Mouse (Mus musculus) heart, embryonic 10.5 days (tissue): Measurements from ENCODE around the gene Nxn. TPM values are rescaled to one million over a fixed set of nuclear protein-coding genes. Genes with fewer than 3 reads are reported as not detected.

ENCODE experiments used
- DNase-seq: peaks from one replicate; pipeline ENCODE4 v3.0.0-alpha.2; 2017; ENCODE audit warnings: low spot score
- H3K27ac ChIP-seq: fragments of 300-500 bp; sonication (generic); 2 replicates; pipeline ENCODE4 v1.5.1; 2016; ENCODE audit warnings: mild to moderate bottlenecking
- H3K27me3 ChIP-seq: fragments of 300-500 bp; sonication (generic); 2 replicates; pipeline ENCODE4 v1.6.1; 2016; ENCODE audit warnings: mild to moderate bottlenecking; ENCODE audit not compliant: poor library complexity, insufficient read depth, severe bottlenecking
- H3K36me3 ChIP-seq: fragments of 300-500 bp; sonication (generic); 2 replicates; pipeline ENCODE4 v1.6.1; 2016; ENCODE audit warnings: mild to moderate bottlenecking, moderate library complexity
- H3K4me1 ChIP-seq: fragments of 300-500 bp; sonication (generic); 2 replicates; pipeline ENCODE4 v1.6.1; 2016; ENCODE audit warnings: mild to moderate bottlenecking
- H3K4me3 ChIP-seq: fragments of 300-500 bp; sonication (generic); 2 replicates; pipeline ENCODE4 v1.5.1; 2016; ENCODE audit warnings: mild to moderate bottlenecking, moderate library complexity
- H3K9me3 ChIP-seq: fragments of 300-500 bp; sonication (generic); 2 replicates; pipeline ENCODE4 v1.6.1; 2016; ENCODE audit warnings: mild to moderate bottlenecking, moderate library complexity
- WGBS: fragments of 180-500 bp; shearing (Covaris S2); methylation state at CpG from one replicate; pipeline ENCODE4 v1.1.7; 2016; 5-methylcytosine and 5-hydroxymethylcytosine counted together
- polyA plus RNA-seq: library from polyadenylated mRNA; unstranded; fragments of >200 nt; fragmentation: Nextera tagmentation; extraction: Ambion mirVana; gene quantifications from 2 replicates; pipeline ENCODE4 v1.2.1, GENCODE M21; 2016

The Nxn gene
- polyA plus RNA-seq, 1 experiment from 2014 or later, result 34.5 TPM

DNA sequence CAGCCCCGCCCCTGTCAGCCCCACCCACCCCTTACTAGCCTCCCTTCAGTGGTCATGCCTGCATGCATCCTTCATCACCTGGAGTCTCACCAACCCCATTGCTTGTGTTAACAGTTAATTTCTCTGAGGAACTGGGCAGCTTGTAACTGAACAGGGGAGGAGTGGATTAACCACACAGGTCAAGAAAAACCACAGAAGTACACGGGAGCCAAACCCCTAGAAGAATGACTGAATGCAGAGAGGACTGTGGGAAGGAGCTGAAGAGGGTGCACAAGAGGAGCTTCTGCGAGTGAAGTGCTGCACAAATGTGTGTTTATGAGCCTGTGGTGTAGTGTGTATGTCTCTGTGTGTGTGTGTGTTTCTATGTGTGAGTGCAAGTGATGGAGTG is 47.3 kb downstream of the Nxn start:
- no peaks in the 10 kb centered on the region for H3K36me3 ChIP-seq
- no peak overlapping the region for H3K4me3 ChIP-seq
- H3K9me3 ChIP-seq, result no peaks in the 10 kb centered on the region
- H3K4me1 ChIP-seq, result peaks cover 55% of the 10 kb centered on the region
- no peak for DNase-seq
- H3K27me3 ChIP-seq, result no peaks in the 10 kb centered on the region
- 27% methylated on average over 3 of the region's 3 CpGs for WGBS
- H3K27ac ChIP-seq, result peak overlapping the region; percentile 38

DNA sequence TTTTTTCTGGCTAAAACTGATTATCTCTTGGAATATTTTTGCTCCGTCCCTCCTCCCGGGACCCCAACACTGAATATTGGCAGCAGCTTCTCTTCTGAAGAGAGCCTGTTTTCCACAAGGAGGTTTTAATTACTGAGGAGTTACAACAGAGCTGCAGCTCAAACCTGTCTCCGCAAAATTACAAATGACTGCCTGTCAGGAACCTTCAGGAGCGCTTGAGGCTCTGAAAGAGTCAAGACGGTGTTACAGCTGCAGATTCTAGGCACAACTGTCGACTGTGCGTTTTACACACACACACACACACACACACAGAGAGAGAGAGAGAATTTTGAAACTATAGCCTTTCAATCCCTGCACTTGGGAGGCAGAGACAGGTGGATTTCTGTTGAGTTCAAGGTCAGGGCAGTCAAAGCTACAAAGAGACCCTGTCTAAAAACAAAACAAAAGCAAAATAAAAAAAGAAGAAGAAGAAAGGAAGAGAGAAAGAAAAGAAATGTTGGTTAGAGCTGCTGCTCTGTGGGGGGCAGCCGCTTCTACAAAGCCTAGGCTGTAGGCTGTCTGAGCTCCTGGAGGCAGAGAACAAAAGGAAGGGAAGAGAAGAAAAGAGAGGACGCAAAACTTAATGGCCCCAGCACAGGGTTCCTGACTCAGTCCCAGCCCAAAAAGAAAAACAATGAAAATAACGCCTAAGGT is 47.9 kb downstream of the Nxn start:
- no peaks in the 10 kb centered on the region for H3K27me3 ChIP-seq
- H3K36me3 ChIP-seq, result peaks cover 5% of the 10 kb centered on the region; the same call in 1 of the 2 replicates
- 43% methylated on average over 10 of the region's 10 CpGs for WGBS
- peaks cover 54% of the 10 kb centered on the region for H3K4me1 ChIP-seq
- no peak overlapping the region for H3K4me3 ChIP-seq
- peak overlapping the region; percentile 38; the same call in 1 of the 2 replicates for H3K27ac ChIP-seq
- DNase-seq, result no peak
- H3K9me3 ChIP-seq, result no peaks in the 10 kb centered on the region

- Histone ChIP-seq H3K27ac (peak overlapping the region; percentile 56; the same call in 1 of the 2 replicates), H3K27me3 (no peaks in the 10 kb centered on the region), H3K36me3 (peaks cover 6% of the 10 kb centered on the region; the same call in 1 of the 2 replicates), H3K4me1 (peaks cover 43% of the 10 kb centered on the region), H3K9me3 (no peaks in the 10 kb centered on the region), H3K4me3 (no peak overlapping the region)
- 58% methylated on average over 5 of the region's 5 CpGs for WGBS
- DNase-seq, result no peak
Observed at GRCm38 (mm10) chr11:76349833-76350232, 49.1 kb downstream of the Nxn start.

DNA sequence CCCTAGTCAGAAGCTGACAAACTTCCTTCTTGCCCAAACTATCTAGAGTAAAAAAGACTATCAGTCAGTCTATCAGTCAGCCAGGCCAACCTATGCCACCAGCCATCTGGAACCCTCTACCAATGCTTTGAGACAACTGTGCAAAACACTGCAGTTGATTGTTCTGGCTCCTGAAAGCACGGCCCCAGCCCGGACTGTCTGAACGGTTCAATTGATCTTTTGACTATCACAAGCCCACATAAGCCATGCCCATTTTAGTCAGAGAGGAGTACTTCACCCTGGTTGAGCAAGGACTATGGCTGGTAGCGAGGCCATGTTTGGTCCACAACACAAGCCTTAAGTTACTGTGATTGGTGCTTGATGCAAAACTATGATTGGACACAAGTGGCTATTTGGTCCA is 51.4 kb downstream of the Nxn start:
- no peaks in the 10 kb centered on the region for H3K9me3 ChIP-seq
- no peak overlapping the region for H3K27ac ChIP-seq
- H3K4me3 ChIP-seq, result no peak overlapping the region
- peaks cover 6% of the 10 kb centered on the region; the same call in 1 of the 2 replicates for H3K36me3 ChIP-seq
- DNase-seq, result no peak
- H3K27me3 ChIP-seq, result no peaks in the 10 kb centered on the region
- 72% methylated on average over 4 of the region's 4 CpGs for WGBS
- H3K4me1 ChIP-seq, result peaks cover 50% of the 10 kb centered on the region

GRCm38 (mm10) chr11:76343031-76343430 is 55.9 kb downstream of the Nxn start:
- Histone ChIP-seq H3K27me3 (no peaks in the 10 kb centered on the region), H3K4me1 (peaks cover 23% of the 10 kb centered on the region), H3K27ac (peak overlapping the region; percentile 62), H3K9me3 (no peaks in the 10 kb centered on the region), H3K36me3 (peaks cover 6% of the 10 kb centered on the region; the same call in 1 of the 2 replicates), H3K4me3 (no peak overlapping the region)
- 52% methylated on average over 9 of the region's 9 CpGs for WGBS
- DNase-seq, result no peak

DNA sequence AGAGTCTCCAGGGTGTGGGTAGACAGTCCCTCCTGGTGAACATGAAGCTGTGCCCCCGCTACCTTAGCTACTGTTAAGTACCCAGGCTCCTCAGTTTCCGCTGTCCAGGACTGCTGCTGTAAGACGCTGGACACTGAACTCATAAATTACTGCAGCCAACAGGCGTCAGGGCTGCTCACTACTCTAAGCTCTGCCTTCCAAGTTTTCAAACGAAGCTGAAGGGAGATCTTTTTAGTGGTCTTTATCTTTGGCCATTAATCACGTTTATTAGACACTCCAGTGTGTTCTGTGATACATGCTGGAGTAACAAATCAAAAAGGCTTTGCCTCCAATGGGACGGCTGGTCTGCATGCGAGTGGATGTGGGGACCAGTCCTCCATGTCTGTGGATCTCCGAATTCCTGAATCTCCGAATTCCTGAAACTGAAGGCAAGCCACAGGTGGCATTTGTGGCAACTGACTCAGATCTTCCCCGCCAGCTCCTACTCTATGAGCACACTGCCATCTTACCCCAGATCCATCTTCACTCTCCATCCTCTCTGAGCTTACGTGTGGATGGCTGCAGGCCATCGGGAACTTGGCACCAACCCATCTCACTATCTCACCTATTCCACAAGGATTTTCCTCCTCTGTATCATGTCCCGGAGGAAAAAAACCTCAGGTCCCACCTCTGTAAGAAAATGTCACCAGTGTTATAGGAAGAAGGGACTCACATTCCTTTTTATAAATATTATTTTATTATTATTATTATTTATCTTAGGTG is 56.9 kb downstream of the Nxn start:
- Histone ChIP-seq H3K27ac (no peak overlapping the region), H3K4me1 (peaks cover 28% of the 10 kb centered on the region), H3K4me3 (no peak overlapping the region), H3K27me3 (no peaks in the 10 kb centered on the region), H3K9me3 (no peaks in the 10 kb centered on the region), H3K36me3 (peaks cover 6% of the 10 kb centered on the region; the same call in 1 of the 2 replicates)
- 77% methylated on average over 14 of the region's 14 CpGs for WGBS
- DNase-seq, result no peak

GRCm38 (mm10) chr11:76341163-76341562 is 57.8 kb downstream of the Nxn start:
- Histone ChIP-seq H3K4me3 (no peak overlapping the region), H3K4me1 (peaks cover 28% of the 10 kb centered on the region), H3K27ac (no peak overlapping the region), H3K9me3 (no peaks in the 10 kb centered on the region), H3K36me3 (peaks cover 1% of the 10 kb centered on the region; the same call in 1 of the 2 replicates), H3K27me3 (no peaks in the 10 kb centered on the region)
- 88% methylated on average over 14 of the region's 14 CpGs for WGBS
- no peak for DNase-seq

GRCm38 (mm10) chr11:76339830-76340229 is 59.1 kb downstream of the Nxn start:
- Histone ChIP-seq H3K9me3 (no peaks in the 10 kb centered on the region), H3K36me3 (no peaks in the 10 kb centered on the region), H3K4me1 (peaks cover 28% of the 10 kb centered on the region), H3K27me3 (no peaks in the 10 kb centered on the region), H3K4me3 (no peak overlapping the region), H3K27ac (no peak overlapping the region)
- WGBS, result 71% methylated on average over 5 of the region's 5 CpGs
- no peak for DNase-seq

DNA sequence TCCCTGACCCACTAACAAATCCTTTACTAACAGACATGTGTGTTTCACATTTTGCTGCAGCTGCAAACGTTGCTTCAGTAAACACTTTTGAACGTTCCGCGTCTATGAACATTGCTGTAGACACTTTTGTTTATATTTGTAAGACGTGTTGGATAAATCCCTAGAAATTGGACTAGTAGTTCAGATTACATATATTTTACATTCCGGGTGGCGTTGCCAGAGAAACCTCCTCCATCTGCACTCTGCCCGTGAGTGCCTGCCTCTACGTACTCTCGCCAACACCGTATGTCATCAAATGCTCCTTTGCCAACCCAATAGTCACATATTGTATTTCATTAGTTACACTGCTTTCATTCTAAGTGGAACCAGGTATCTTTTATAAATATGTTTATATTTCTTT is 59.8 kb downstream of the Nxn start:
- no peaks in the 10 kb centered on the region for H3K36me3 ChIP-seq
- no peak for DNase-seq
- H3K27ac ChIP-seq, result no peak overlapping the region
- H3K4me3 ChIP-seq, result no peak overlapping the region
- no peaks in the 10 kb centered on the region for H3K27me3 ChIP-seq
- 92% methylated on average over 11 of the region's 11 CpGs for WGBS
- H3K9me3 ChIP-seq, result no peaks in the 10 kb centered on the region
- H3K4me1 ChIP-seq, result peaks cover 27% of the 10 kb centered on the region

DNA sequence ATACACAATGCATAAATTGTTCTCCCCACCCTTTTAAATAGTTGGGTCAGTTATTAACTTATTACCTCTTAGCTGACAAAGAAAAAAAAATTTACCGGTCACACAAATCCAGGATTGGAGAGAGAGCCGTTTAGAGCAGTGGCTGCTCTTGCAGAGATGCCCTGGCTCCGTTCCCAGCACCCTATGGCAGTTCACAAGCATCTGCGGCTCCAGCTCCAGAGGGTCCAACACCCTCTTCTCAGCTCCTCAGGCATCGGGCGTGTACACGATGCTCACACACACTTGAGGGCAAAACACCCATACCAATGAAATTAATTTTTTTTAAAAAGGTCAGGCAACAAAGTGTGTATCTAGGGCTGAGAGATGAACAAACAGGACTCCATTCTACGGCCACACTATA is 60.3 kb downstream of the Nxn start:
- no peaks in the 10 kb centered on the region for H3K36me3 ChIP-seq
- no peaks in the 10 kb centered on the region for H3K9me3 ChIP-seq
- no peak overlapping the region for H3K27ac ChIP-seq
- H3K4me3 ChIP-seq, result no peak overlapping the region
- DNase-seq, result no peak
- 94% methylated on average over 8 of the region's 8 CpGs for WGBS
- H3K4me1 ChIP-seq, result peaks cover 22% of the 10 kb centered on the region
- H3K27me3 ChIP-seq, result no peaks in the 10 kb centered on the region

DNA sequence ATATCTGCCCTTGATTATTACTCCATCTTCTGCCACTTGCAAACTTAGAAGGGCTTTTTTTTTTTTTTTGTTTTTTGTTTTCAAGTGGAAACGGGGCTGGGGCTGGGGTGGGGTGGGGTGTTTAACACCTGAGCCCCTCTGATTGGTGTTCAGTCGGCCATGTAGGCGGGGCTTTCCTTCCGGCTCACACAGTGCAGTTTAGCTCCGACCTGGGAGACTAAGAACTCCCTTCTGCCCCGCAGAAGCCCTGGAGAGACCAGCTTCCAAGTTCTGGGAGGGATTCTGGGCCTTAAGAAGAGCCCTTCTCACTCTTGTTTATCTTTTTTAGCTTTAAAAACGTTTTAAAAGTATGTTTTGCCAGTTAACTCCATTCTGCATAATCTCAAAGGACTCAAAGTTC is 61.2 kb downstream of the Nxn start:
- 4% methylated on average over 7 of the region's 7 CpGs for WGBS
- H3K4me3 ChIP-seq, result no peak overlapping the region
- H3K27ac ChIP-seq, result no peak overlapping the region
- H3K27me3 ChIP-seq, result no peaks in the 10 kb centered on the region
- no peaks in the 10 kb centered on the region for H3K36me3 ChIP-seq
- peaks cover 14% of the 10 kb centered on the region; the same call in 1 of the 2 replicates for H3K4me1 ChIP-seq
- no peak for DNase-seq
- no peaks in the 10 kb centered on the region for H3K9me3 ChIP-seq

- Histone ChIP-seq H3K36me3 (no peaks in the 10 kb centered on the region), H3K27me3 (no peaks in the 10 kb centered on the region), H3K4me3 (no peak overlapping the region), H3K27ac (no peak overlapping the region), H3K4me1 (peaks cover 14% of the 10 kb centered on the region; the same call in 1 of the 2 replicates), H3K9me3 (no peaks in the 10 kb centered on the region)
- no peak for DNase-seq
- WGBS, result 87% methylated on average over 9 of the region's 9 CpGs
Observed at GRCm38 (mm10) chr11:76337236-76337635, 61.7 kb downstream of the Nxn start.

GRCm38 (mm10) chr11:76336224-76336623 is 62.7 kb downstream of the Nxn start:
- Histone ChIP-seq H3K4me3 (no peak overlapping the region), H3K4me1 (peaks cover 12% of the 10 kb centered on the region; the same call in 1 of the 2 replicates), H3K36me3 (no peaks in the 10 kb centered on the region), H3K27ac (no peak overlapping the region), H3K27me3 (no peaks in the 10 kb centered on the region), H3K9me3 (no peaks in the 10 kb centered on the region)
- no peak for DNase-seq
